Mouse (Mus musculus) lung, adult 18-20 months (tissue): ENCODE results near the gene Olr1.

Source experiments
- DNase-seq, 2 experiments: peaks; one replicate each; pipeline ENCODE4 v3.0.0; 2022; ENCODE audit warnings: mixed read lengths in 2 of 2

Olr1 gene

GRCm38 (mm10) chr6:129507024-129507423, at the start of gene Olr1:
Gene Olr1 (minus strand): TSS chr6:129507165.
- no peak for DNase-seq

GRCm38 (mm10) chr6:129548009-129548408, 41.0 kb upstream of the Olr1 start:
- DNase-seq, result no peak

- DNase-seq, result no peak
Observed at GRCm38 (mm10) chr6:129547277-129547676, 40.3 kb upstream of the Olr1 start.

GRCm38 (mm10) chr6:129543709-129544606, 37.0 kb upstream of the Olr1 start:
- peak; percentile 56 to 65 for DNase-seq

- no peak for DNase-seq
Observed at GRCm38 (mm10) chr6:129542540-129542939, 35.6 kb upstream of the Olr1 start.

- DNase-seq, result no peak
Observed at GRCm38 (mm10) chr6:129541931-129542330, 35.0 kb upstream of the Olr1 start.

GRCm38 (mm10) chr6:129538555-129538954, 31.6 kb upstream of the Olr1 start:
- no peak for DNase-seq

- peak in 1 of 2 experiments; percentile 20 for DNase-seq
Observed at GRCm38 (mm10) chr6:129535723-129536122, 28.8 kb upstream of the Olr1 start.

- DNase-seq, result peak; percentile 24 to 28
Observed at GRCm38 (mm10) chr6:129534627-129535190, 27.7 kb upstream of the Olr1 start.

- no peak for DNase-seq
Observed at GRCm38 (mm10) chr6:129534057-129534456, 27.1 kb upstream of the Olr1 start.

GRCm38 (mm10) chr6:129532942-129533860, 26.2 kb upstream of the Olr1 start, which contains the start of gene Gabarapl1:
Gene Gabarapl1 (plus strand): TSS chr6:129533160.
- DNase-seq, result peak; percentile 86 to 88

GRCm38 (mm10) chr6:129532556-129532941, 25.6 kb upstream of the Olr1 start:
- DNase-seq, result peak; percentile 77 to 84

GRCm38 (mm10) chr6:129530261-129530660, 23.3 kb upstream of the Olr1 start:
- no peak for DNase-seq

GRCm38 (mm10) chr6:129529605-129530004, 22.6 kb upstream of the Olr1 start:
- no peak for DNase-seq

GRCm38 (mm10) chr6:129527416-129527815, 20.5 kb upstream of the Olr1 start:
- no peak for DNase-seq

- DNase-seq, result no peak
Observed at GRCm38 (mm10) chr6:129526069-129526468, 19.1 kb upstream of the Olr1 start.

- peak in 1 of 2 experiments; percentile 34 for DNase-seq
Observed at GRCm38 (mm10) chr6:129517752-129518408, 10.9 kb upstream of the Olr1 start.

GRCm38 (mm10) chr6:129516388-129516787, 9.4 kb upstream of the Olr1 start:
- no peak for DNase-seq

GRCm38 (mm10) chr6:129515068-129515467, 8.1 kb upstream of the Olr1 start:
- no peak for DNase-seq

- DNase-seq, result no peak
Observed at GRCm38 (mm10) chr6:129514376-129514775, 7.4 kb upstream of the Olr1 start.

- DNase-seq, result no peak
Observed at GRCm38 (mm10) chr6:129513409-129513808, 6.4 kb upstream of the Olr1 start.

- no peak for DNase-seq
Observed at GRCm38 (mm10) chr6:129512868-129513267, 5.9 kb upstream of the Olr1 start.
